Mouse (Mus musculus): ENCODE results near the gene Cfap52. TPM values are rescaled to one million over a fixed set of nuclear protein-coding genes. Genes with fewer than 3 reads are reported as not detected.

The Cfap52 gene
- polyA plus RNA-seq, 1 experiment from 2014 or later, result 0.18 TPM

DNA sequence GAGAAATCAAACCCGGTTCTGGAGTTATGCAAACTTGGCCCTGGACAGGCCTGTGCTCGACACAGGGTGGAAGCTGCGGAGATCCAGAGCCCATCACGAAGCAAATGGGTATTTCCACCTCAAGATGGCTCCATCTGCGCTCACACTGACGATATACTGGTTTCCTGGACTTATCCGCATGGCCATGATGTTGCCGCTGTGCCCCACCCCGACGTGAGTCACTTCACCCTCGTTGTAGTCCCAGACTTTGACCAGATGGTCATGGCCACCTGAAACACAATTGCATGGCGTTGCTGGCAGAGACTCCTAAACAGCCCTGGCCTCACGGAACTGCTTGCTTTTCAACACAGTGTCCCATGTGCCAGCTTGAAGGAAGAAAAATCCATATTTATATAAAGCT, 40.5 kb downstream of the Cfap52 start:
- Histone ChIP-seq H3K9me3 (replicated peaks) (no peaks in the 10 kb centered on the region), H3K9ac (no peak overlapping the region), H3K27me3 (replicated peaks) (peaks cover 11% of the 10 kb centered on the region; the same call in 1 of the 2 replicates), H3K4me2 (no peak overlapping the region), H3K4me1 (replicated peaks) (peaks cover 6% of the 10 kb centered on the region; the same call in 1 of the 2 replicates), H3K27ac (ENCODE audit: poor library complexity, severe bottlenecking) (no peak overlapping the region), H3K4me3 (no peak overlapping the region), H3K36me3 (no peaks in the 10 kb centered on the region)
- WGBS, result 82% methylated on average over 13 of the region's 13 CpGs
- ATAC-seq (ENCODE audit: insufficient number of reproducible peaks, low FRiP score), result no peak

DNA sequence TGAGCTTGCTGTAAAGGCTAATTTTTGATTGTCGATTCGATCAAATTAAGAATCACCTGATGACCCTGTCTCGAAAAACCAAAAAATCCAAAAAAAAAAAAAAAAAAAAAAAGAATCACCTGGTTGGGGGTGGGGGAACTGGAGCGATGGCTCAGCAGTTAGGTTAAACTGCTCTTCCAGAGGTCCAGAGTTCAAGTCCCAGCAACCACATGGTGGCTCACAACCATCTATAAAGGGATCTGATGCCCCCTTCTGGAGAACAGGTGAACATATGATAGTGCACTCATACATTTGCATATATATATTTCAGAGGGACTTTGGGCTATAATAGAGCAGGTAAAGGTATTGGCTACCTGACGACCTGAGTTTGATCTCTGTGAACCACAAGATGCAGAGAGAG, 41.7 kb downstream of the Cfap52 start:
- 86% methylated on average over 5 of the region's 5 CpGs for WGBS
- Histone ChIP-seq H3K4me2 (no peak overlapping the region), H3K27ac (ENCODE audit: poor library complexity, severe bottlenecking) (no peak overlapping the region), H3K27me3 (replicated peaks) (peaks cover 13% of the 10 kb centered on the region; the same call in 1 of the 2 replicates), H3K9ac (no peak overlapping the region), H3K4me1 (replicated peaks) (peaks cover 6% of the 10 kb centered on the region; the same call in 1 of the 2 replicates), H3K36me3 (no peaks in the 10 kb centered on the region), H3K4me3 (no peak overlapping the region), H3K9me3 (replicated peaks) (no peaks in the 10 kb centered on the region)
- no peak for ATAC-seq (ENCODE audit: insufficient number of reproducible peaks, low FRiP score)

DNA sequence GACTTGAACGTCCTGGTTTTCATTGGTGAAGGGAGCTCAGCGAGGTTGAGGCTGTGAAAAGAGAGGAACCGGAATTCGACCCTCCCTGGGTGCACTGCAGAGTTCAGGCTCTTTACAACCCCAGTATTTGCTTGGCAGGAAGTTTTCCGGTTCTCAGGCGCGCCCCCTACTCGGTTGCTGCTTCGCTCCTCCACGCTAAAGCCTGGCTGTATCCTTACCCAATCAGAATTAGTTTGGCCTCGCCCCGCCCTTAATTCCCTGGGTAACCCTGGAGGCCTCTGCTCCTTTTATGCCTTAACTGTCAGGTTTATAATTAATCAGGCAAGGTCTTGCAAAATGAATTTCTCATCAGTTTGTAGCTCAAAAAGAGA, 42.7 kb downstream of the Cfap52 start:
- Histone ChIP-seq H3K27me3 (replicated peaks) (peaks cover 13% of the 10 kb centered on the region; the same call in 1 of the 2 replicates), H3K4me1 (replicated peaks) (peaks cover 6% of the 10 kb centered on the region; the same call in 1 of the 2 replicates), H3K4me3 (peak overlapping the region; percentile 74), H3K9me3 (replicated peaks) (no peaks in the 10 kb centered on the region), H3K36me3 (no peaks in the 10 kb centered on the region), H3K4me2 (peak overlapping the region; percentile 99), H3K27ac (ENCODE audit: poor library complexity, severe bottlenecking) (no peak overlapping the region), H3K9ac (peak overlapping the region; percentile 74; the same call in 1 of the 2 replicates)
- ATAC-seq (ENCODE audit: insufficient number of reproducible peaks, low FRiP score), result peak; percentile 71
- WGBS, result 0% methylated on average over 12 of the region's 12 CpGs

DNA sequence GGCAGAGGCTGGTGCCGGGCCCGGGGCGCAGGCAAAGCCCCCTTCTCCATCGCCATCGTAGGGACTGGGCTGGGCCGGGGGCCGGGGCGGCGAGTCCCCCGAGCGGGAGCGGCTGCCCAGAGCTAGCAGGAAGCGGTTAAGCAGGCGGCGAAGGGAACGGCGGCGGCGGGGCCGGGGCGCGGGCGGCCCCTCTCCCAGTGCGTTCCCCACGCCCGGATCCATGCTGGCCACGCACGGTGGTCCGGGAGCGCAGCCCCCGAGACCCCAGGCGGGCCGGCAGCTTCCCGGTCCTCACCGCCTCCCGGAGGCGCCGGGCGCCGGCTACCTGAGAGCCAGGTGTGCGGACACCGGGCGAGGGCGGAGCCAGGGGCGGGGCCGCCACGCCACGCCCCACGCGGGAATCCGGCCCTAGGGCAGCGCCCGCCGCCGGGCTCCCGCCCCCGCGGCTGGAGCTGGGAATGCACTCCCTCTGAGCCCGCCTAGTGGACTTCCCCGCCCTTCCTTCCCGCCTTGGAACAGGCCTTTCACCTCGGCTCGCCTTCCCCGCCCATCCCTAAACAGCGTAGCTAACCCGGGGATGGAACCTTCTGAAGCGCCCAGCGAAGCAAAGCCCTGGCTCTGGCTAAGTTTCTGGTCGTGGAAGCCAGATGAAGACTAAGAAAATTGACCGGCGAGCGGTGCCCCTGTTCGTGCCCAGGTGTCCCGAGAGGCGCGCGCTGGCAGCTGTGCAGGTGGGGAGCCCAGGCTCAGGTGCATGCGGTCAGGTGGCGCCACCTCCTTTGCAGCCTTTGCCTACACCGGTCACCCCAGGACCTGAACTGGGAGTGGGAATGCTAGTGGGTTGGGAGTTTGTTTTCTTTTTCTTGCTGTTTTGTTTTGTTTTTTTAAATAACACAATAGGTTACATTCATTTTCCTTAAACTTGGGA, 43.4 kb downstream of the Cfap52 start, which contains the start of gene Usp43:
Gene Usp43, minus strand, starts transcription at position 327 of the 928 bp plus-strand sequence.
- peak; percentile 78 for ATAC-seq (ENCODE audit: insufficient number of reproducible peaks, low FRiP score)
- WGBS, result under 1% methylated on average over 75 of the region's 80 CpGs
- no peak within 1 kb of the TSS for H3K27ac ChIP-seq (ENCODE audit: poor library complexity, severe bottlenecking)

DNA sequence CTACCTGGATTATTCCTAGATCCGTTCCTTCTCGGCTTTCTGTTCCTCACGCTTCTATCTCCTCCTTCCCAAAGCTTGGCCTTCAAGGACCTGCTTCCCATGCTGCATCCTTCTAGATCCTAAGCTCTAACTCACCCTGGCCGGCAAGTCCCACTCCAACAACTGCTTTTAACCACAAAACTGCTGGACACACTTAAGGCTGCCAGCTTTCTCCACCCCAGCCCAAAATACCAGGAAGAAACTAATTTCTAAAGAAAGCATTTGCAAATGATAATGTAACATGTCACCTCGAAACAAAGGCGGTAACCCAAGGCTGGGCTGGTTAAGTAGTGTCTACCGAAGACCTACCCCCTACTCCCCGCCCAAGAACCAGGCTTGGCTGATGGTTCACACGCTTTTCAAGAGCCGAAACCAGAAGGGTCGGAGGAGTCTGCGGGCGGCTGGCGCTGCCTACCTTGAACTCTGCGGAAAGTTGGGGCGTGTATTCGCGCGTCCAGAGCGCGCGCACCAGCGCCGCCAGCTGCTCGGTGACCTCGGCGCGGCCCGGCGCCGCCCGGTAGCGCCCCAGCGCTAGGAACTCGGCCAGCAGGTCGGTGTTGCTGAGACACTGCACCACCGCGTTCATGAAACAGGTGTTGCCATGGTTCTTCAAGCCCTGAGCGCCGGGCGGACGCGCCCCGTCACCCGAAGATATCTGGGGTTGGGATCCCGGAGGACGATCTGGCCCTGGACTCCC, 44.2 kb downstream of the Cfap52 start:
- 2% methylated on average over 47 of the region's 47 CpGs for WGBS
- peak overlapping the region; percentile 99 for H3K4me2 ChIP-seq
- peaks cover 13% of the 10 kb centered on the region; the same call in 1 of the 2 replicates for H3K27me3 ChIP-seq (replicated peaks)
- no peaks in the 10 kb centered on the region for H3K9me3 ChIP-seq (replicated peaks)
- H3K27ac ChIP-seq (ENCODE audit: poor library complexity, severe bottlenecking), result no peak overlapping the region
- peak overlapping the region; percentile 74 for H3K4me3 ChIP-seq
- peak; percentile 63 for ATAC-seq (ENCODE audit: insufficient number of reproducible peaks, low FRiP score)
- H3K36me3 ChIP-seq, result no peaks in the 10 kb centered on the region
- peaks cover 1% of the 10 kb centered on the region; the same call in 1 of the 2 replicates for H3K4me1 ChIP-seq (replicated peaks)
- peak overlapping the region; percentile 74 for H3K9ac ChIP-seq

More for the DNA sequence above, 43.4 kb downstream of the Cfap52 start, which contains the start of gene Usp43:
- H3K9me3 ChIP-seq (replicated peaks), result no peaks in the 10 kb centered on the region
- H3K4me3 ChIP-seq, result peak within 1 kb of the TSS; percentile 74
- H3K9ac ChIP-seq, result peak within 1 kb of the TSS; percentile 74
- no peaks in the 10 kb centered on the region for H3K36me3 ChIP-seq
- H3K27me3 ChIP-seq (replicated peaks), result peaks cover 13% of the 10 kb centered on the region; the same call in 1 of the 2 replicates
- peak within 1 kb of the TSS; percentile 99 for H3K4me2 ChIP-seq
- H3K4me1 ChIP-seq (replicated peaks), result peaks cover 6% of the 10 kb centered on the region; the same call in 1 of the 2 replicates

DNA sequence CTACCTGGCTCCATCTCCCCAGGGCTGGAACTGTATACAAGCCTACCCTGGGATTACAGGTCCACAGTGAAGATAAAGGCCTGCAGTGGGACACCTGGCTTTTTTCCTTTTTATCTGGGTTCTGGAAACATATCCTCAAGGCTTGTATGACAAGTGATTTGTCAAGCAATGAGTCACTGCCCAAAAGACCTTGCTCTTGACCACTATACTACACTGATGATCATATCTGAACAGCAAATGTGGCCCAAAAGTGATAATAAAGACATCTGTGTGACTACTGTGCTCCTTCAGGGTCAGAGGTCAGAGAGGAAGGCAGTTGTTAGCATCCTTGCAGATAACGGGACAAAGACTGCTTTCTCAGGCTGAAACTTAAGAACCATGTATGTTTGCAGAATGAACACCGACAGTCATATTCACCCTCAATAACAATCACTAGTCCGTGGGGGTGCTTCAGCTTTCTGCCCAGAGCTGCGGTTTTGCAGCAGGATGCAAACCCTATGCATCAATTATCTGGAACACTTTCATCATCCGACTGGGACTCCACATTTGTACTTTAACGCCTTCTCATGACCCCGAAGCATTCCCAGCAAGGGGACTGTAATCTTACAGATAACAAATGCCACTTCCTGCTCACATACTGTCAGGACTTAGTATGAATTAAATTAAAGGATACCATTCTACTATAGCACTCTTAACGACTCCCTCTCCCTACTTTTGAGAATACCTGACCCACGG, 45.1 kb downstream of the Cfap52 start:
- Histone ChIP-seq H3K27ac (ENCODE audit: poor library complexity, severe bottlenecking) (no peak overlapping the region), H3K4me3 (no peak overlapping the region), H3K9ac (no peak overlapping the region), H3K4me2 (peak overlapping the region; percentile 99; the same call in 1 of the 2 replicates), H3K9me3 (replicated peaks) (no peaks in the 10 kb centered on the region), H3K4me1 (replicated peaks) (no peaks in the 10 kb centered on the region), H3K36me3 (no peaks in the 10 kb centered on the region), H3K27me3 (replicated peaks) (peaks cover 13% of the 10 kb centered on the region; the same call in 1 of the 2 replicates)
- WGBS, result 31% methylated on average over 9 of the region's 9 CpGs
- no peak for ATAC-seq (ENCODE audit: insufficient number of reproducible peaks, low FRiP score)

DNA sequence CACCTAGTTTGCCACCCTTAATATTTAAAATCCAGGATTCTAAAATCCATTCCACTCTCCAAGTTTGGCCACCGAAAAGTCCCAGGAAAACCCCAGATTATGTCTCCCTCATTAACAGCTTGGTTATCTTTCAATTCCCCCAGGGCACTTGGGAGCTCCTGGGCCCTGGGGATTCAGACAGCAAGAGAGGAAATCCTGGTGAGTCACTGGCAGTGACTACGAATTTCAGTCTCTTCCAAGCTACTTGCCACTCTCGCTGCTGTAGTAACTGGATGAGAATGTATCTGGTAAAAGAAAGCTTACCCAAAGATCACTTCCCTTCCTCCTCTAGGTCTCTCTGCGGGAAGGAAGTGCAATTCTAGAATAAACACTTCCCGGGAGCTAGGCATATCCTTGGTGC, 45.9 kb downstream of the Cfap52 start:
- 46% methylated on average over 5 of the region's 5 CpGs for WGBS
- Histone ChIP-seq H3K4me2 (no peak overlapping the region), H3K36me3 (no peaks in the 10 kb centered on the region), H3K9ac (no peak overlapping the region), H3K9me3 (replicated peaks) (no peaks in the 10 kb centered on the region), H3K27me3 (replicated peaks) (peaks cover 13% of the 10 kb centered on the region; the same call in 1 of the 2 replicates), H3K4me3 (no peak overlapping the region), H3K4me1 (replicated peaks) (no peaks in the 10 kb centered on the region), H3K27ac (ENCODE audit: poor library complexity, severe bottlenecking) (no peak overlapping the region)
- no peak for ATAC-seq (ENCODE audit: insufficient number of reproducible peaks, low FRiP score)

DNA sequence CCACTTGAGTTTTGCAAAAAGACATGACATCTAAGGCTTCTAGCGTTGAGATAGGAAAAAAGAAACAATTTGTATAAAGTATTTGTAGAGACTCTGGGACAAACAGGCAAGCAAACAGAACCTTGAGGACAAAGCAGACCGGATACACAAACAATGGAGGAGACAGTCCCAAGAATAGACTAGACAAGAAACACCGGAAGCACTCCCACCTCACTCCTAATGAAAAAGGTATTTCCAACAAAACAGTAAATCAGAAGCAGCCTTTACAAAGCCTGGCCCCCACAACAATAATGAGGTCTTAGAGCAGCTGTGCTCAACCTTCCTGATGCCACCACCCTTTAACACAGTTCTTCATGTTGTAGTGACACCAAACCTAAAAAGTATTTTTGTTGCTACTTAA, 48.3 kb downstream of the Cfap52 start:
- H3K36me3 ChIP-seq, result no peaks in the 10 kb centered on the region
- no peak overlapping the region for H3K4me3 ChIP-seq
- no peak for ATAC-seq (ENCODE audit: insufficient number of reproducible peaks, low FRiP score)
- peaks cover 13% of the 10 kb centered on the region; the same call in 1 of the 2 replicates for H3K27me3 ChIP-seq (replicated peaks)
- H3K4me2 ChIP-seq, result no peak overlapping the region
- H3K9ac ChIP-seq, result no peak overlapping the region
- H3K27ac ChIP-seq (ENCODE audit: poor library complexity, severe bottlenecking), result no peak overlapping the region
- WGBS, result 65% methylated on average over 3 of the region's 3 CpGs
- H3K4me1 ChIP-seq (replicated peaks), result no peaks in the 10 kb centered on the region
- H3K9me3 ChIP-seq (replicated peaks), result no peaks in the 10 kb centered on the region

DNA sequence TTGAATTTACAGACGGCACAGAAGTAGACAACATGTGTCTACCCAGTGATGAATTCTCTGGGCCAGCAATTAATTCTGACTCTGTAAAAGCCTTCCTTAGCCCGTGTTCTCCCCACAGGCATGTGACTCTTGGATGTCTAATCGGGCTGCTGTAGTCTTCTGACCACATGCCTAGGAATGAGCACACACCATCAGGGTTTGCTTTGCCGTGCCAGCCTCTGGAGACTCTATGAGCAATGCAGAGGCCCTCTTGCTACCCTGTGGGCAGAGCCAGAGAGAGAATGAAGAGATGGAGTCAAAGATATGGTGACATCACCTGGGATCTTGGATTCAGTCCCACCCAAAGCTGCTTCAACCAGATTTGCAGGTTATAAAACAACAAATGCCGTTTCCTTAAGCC, 54.4 kb downstream of the Cfap52 start:
- Histone ChIP-seq H3K9me3 (replicated peaks) (no peaks in the 10 kb centered on the region), H3K4me2 (no peak overlapping the region), H3K4me3 (no peak overlapping the region), H3K4me1 (replicated peaks) (0 out of 2 replicates have a peak, but pooled peaks cover 8% of the 10 kb centered on the region), H3K36me3 (no peaks in the 10 kb centered on the region), H3K9ac (no peak overlapping the region), H3K27me3 (replicated peaks) (no peaks in the 10 kb centered on the region), H3K27ac (ENCODE audit: poor library complexity, severe bottlenecking) (no peak overlapping the region)
- ATAC-seq (ENCODE audit: insufficient number of reproducible peaks, low FRiP score), result no peak
- WGBS, result 84% methylated on average over 5 of the region's 5 CpGs

DNA sequence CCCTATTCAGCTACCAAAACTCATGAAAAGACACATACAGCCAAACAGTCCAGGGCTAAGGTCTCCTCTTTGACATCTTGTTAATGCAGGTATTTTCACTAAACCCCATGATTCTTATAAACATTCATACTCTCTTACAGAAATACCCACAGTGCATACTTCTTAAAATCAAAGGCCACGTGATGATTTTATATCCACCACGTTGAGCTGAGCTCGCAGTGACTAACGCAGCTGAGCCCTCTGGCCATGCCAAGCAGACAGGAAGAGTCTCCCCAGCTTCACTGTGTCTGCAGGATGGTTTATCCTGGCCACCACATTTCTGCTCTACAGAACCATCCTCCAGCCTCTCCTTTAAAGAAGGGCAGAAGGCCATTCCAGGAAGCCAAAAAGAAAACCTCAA, 61.7 kb downstream of the Cfap52 start:
- 84% methylated on average over 4 of the region's 4 CpGs for WGBS
- ATAC-seq (ENCODE audit: insufficient number of reproducible peaks, low FRiP score), result no peak

More for the DNA sequence above, 61.7 kb downstream of the Cfap52 start:
- Histone ChIP-seq H3K27ac (ENCODE audit: poor library complexity, severe bottlenecking) (no peak overlapping the region), H3K9ac (no peak overlapping the region), H3K4me3 (no peak overlapping the region), H3K9me3 (replicated peaks) (no peaks in the 10 kb centered on the region), H3K36me3 (no peaks in the 10 kb centered on the region), H3K4me1 (replicated peaks) (no peaks in the 10 kb centered on the region), H3K4me2 (no peak overlapping the region), H3K27me3 (replicated peaks) (no peaks in the 10 kb centered on the region)
